In genomic region chr4:27504829-27505804, GRCm38 (mm10) we compare ENCODE assay signal across 12 mouse cellular contexts.
A peak's percentile ranks its signal among the peaks of the same experiment; 100 is the strongest.
DNase-seq lines count a peak whose midpoint lies in the region; ATAC-seq and TF ChIP-seq lines count a peak whose summit lies in the region.
"Had no signal": no experiment of that assay in that cellular context is flagged by ENCODE, and none has a peak within 500 bp of the region (broad histone marks: within the 10 kb centered on the region; RNA-seq: fewer than 3 reads in every experiment).

No protein-coding gene starts in this region.

- H3K9me3 ChIP-seq in forebrain, embryonic 13.5 days (replicated peaks) = no peaks in the 10 kb centered on the region
- H3K9me3 ChIP-seq in midbrain, embryonic 12.5 days = no peaks in the 10 kb centered on the region
- H3K9me3 ChIP-seq in liver, embryonic 12.5 days (replicated peaks) = no peaks in the 10 kb centered on the region
- H3K9me3 ChIP-seq: megakaryocyte, embryonic 14.5 days had no signal

- H3K27ac ChIP-seq in forebrain, embryonic 13.5 days = peak overlapping the region; percentile 48
- H3K27ac ChIP-seq in midbrain, embryonic 12.5 days (replicated peaks) = peak overlapping the region; percentile 69
- no peak overlapping the region for H3K27ac ChIP-seq in liver, embryonic 12.5 days
- H3K27ac ChIP-seq: liver, embryonic 14.5 days had no signal

- no peak for TF ChIP-seq CTCF in lung, adult 2 months (IDR thresholded peaks at IDR 0.05; ENCODE audit: insufficient read depth, low read length)

- H3K4me2 ChIP-seq in forebrain, embryonic 13.5 days = peak overlapping the region; percentile 49
- H3K4me2 ChIP-seq in midbrain, embryonic 12.5 days (replicated peaks) = peak overlapping the region; percentile 44
- no peak overlapping the region for H3K4me2 ChIP-seq in liver, embryonic 12.5 days
- H3K4me2 ChIP-seq: heart, embryonic 11.5 days had no signal

- 9% methylated on average over 14 of the region's 14 CpGs for WGBS in forebrain, embryonic 13.5 days
- WGBS in midbrain, embryonic 12.5 days = 11% methylated on average over 14 of the region's 14 CpGs
- WGBS in liver, embryonic 12.5 days (ENCODE audit: insufficient replicate concordance) = 69% methylated on average over 14 of the region's 14 CpGs
- WGBS in lung, adult 2 months = 65% methylated on average over 14 of the region's 14 CpGs

- no peaks in the 10 kb centered on the region for H3K36me3 ChIP-seq in forebrain, embryonic 13.5 days (ENCODE audit: poor library complexity, severe bottlenecking)
- no peaks in the 10 kb centered on the region for H3K36me3 ChIP-seq in midbrain, embryonic 12.5 days
- no peaks in the 10 kb centered on the region for H3K36me3 ChIP-seq in liver, embryonic 12.5 days

- peak overlapping the region; percentile 15 for H3K4me3 ChIP-seq in forebrain, embryonic 13.5 days
- 0 out of 2 replicates have a peak overlapping the region, but pooled peaks have one; percentile 7 for H3K4me3 ChIP-seq in midbrain, embryonic 12.5 days
- no peak overlapping the region for H3K4me3 ChIP-seq in liver, embryonic 12.5 days
- H3K4me3 ChIP-seq in lung, adult 2 months (replicated peaks; ENCODE audit: extremely low read depth, low read depth, low read length) = no peak overlapping the region
- H3K4me3 ChIP-seq: megakaryocyte, embryonic 14.5 days had no signal

- H3K27me3 ChIP-seq in forebrain, embryonic 13.5 days = no peaks in the 10 kb centered on the region
- H3K27me3 ChIP-seq in midbrain, embryonic 12.5 days = peaks cover 29% of the 10 kb centered on the region
- no peaks in the 10 kb centered on the region for H3K27me3 ChIP-seq in liver, embryonic 12.5 days (replicated peaks)
- H3K27me3 ChIP-seq: megakaryocyte, embryonic 14.5 days had no signal

- ATAC-seq in forebrain, embryonic 13.5 days = peak; percentile 90
- peak; percentile 97 for ATAC-seq in midbrain, embryonic 12.5 days (ENCODE audit: low FRiP score, low read depth)
- ATAC-seq in liver, embryonic 12.5 days = no peak

- TF ChIP-seq POLR2A in lung, adult 2 months (IDR thresholded peaks at IDR 0.05; ENCODE audit: borderline replicate concordance, extremely low read depth, low read depth, low read length) = no peak

- 0 out of 2 replicates have a peak overlapping the region, but pooled peaks have one; percentile 9 for H3K9ac ChIP-seq in forebrain, embryonic 13.5 days
- no peak overlapping the region for H3K9ac ChIP-seq in midbrain, embryonic 12.5 days (replicated peaks)
- H3K9ac ChIP-seq in liver, embryonic 12.5 days = no peak overlapping the region
- H3K9ac ChIP-seq: liver, embryonic 14.5 days had no signal

- peaks cover 12% of the 10 kb centered on the region for H3K4me1 ChIP-seq in forebrain, embryonic 13.5 days
- peaks cover 11% of the 10 kb centered on the region for H3K4me1 ChIP-seq in midbrain, embryonic 12.5 days
- H3K4me1 ChIP-seq in liver, embryonic 12.5 days = no peaks in the 10 kb centered on the region
- no peaks in the 10 kb centered on the region for H3K4me1 ChIP-seq in lung, adult 2 months (ENCODE audit: control insufficient read depth, insufficient read depth, low read length)

- peak; percentile 23 to 49 for DNase-seq in cerebellum, postnatal 14 days
- no peak for DNase-seq in cerebellum, adult 11 months
- DNase-seq in R1 (ENCODE audit: low read depth, low spot score) = peak; percentile 3
- no peak for DNase-seq in lung, adult 2 months
- DNase-seq in heart, adult 8-10 months (ENCODE audit: low spot score) = no peak
- DNase-seq: adrenal gland, postnatal 25 days had no signal

Comparison
In these comparisons a context has a peak if more than half of its experiments do, and no peak if none do; other contexts are left out.
1. DNase-seq: peak in cerebellum, postnatal 14 days (2 of 2) and R1 (single experiment); none in cerebellum, adult 11 months (single experiment), lung, adult 2 months (single experiment) and heart, adult 8-10 months (single experiment).
2. H3K4me3 ChIP-seq: peak in forebrain, embryonic 13.5 days (single experiment) and midbrain, embryonic 12.5 days (single experiment); none in liver, embryonic 12.5 days (single experiment) and lung, adult 2 months (single experiment).